Mouse (Mus musculus) kidney, adult 2 months (tissue): ENCODE results near the gene Lgi4.

Experiments
- CTCF ChIP-seq: fragments of 200-500 bp; conservative IDR thresholded peaks from 2 replicates; pipeline ENCODE4 v1.5.1; 2011; ENCODE audit warnings: low read depth, mild to moderate bottlenecking, control low read depth, low read length, moderate library complexity, mixed read lengths; ENCODE audit not compliant: insufficient read depth, insufficient read length
- POLR2A ChIP-seq: fragments of 200-500 bp; IDR thresholded peaks from one replicate; pipeline ENCODE4 v1.6.1; 2011; ENCODE audit warnings: low read depth, low read length, control low read depth

- TF ChIP-seq POLR2A: no peak
- no peak for TF ChIP-seq CTCF
Observed at GRCm38 (mm10) chr7:31042431-31042910, 16.7 kb upstream of the Lgi4 start, which contains the start of gene Fxyd5.
